Mouse (Mus musculus): ENCODE results near the gene Zbtb32.
A peak's percentile ranks its signal among the peaks of the same experiment; 100 is the strongest.

The Zbtb32 gene

GRCm38 (mm10) chr7:30566033-30566432 is 32.7 kb downstream of the Zbtb32 start:
- peak; percentile 46 to 62 for DNase-seq

GRCm38 (mm10) chr7:30564970-30565571 is 33.6 kb downstream of the Zbtb32 start, which contains the start of gene Igflr1:
Igflr1 (plus strand) TSS chr7:30565427.
- no peak for DNase-seq

- DNase-seq, result peak in 1 of 2 experiments; percentile 20
Measured at GRCm38 (mm10) chr7:30563906-30564280, 34.8 kb downstream of the Zbtb32 start.

GRCm38 (mm10) chr7:30563117-30563905 is 35.4 kb downstream of the Zbtb32 start, which contains the start of the genes U2af1l4, Gm49396 and Psenen:
U2af1l4 (plus strand) TSS chr7:30563301.
Gm49396 (plus strand) TSS chr7:30563344.
Psenen (minus strand) TSS chr7:30563627.
- peak; percentile 96 to 98 for DNase-seq

DNA sequence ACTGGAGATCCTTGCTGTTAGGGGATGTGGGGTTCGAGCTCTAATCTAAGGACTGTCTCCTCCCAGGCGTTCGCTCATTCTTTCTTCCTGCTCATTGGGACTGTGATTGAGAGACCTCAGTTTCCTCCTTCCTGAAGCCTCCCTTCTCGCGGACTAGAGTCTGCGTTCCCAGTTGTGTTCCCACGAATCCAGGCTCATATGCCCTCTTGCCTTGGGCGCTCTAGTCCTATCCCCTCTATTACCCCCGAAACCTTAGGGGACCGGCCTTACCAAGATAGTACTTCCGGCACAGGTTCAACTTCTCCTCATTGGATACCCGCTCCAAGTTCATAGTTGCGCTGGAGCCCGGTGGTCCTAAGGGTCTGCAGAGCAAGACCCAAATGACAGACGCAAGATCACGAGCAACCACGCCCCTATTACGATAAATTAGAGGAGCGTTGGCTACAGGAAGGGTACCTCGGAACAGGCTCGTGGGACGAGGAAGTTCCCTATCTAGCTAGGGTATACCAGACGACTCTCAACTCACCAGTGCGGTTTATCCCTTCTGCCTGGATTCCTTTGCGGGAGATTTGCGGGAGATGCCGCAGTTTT is 36.1 kb downstream of the Zbtb32 start:
- peak in 1 of 2 experiments; percentile 24 for DNase-seq

- DNase-seq, result no peak
Measured at GRCm38 (mm10) chr7:30560296-30560695, 38.4 kb downstream of the Zbtb32 start.

GRCm38 (mm10) chr7:30559443-30559954 is 39.2 kb downstream of the Zbtb32 start, which contains the start of gene Lin37:
Lin37 (minus strand) TSS chr7:30559838.
- peak; percentile 96 to 98 for DNase-seq

- DNase-seq, result no peak
Measured at GRCm38 (mm10) chr7:30558656-30559442, 39.9 kb downstream of the Zbtb32 start.

DNA sequence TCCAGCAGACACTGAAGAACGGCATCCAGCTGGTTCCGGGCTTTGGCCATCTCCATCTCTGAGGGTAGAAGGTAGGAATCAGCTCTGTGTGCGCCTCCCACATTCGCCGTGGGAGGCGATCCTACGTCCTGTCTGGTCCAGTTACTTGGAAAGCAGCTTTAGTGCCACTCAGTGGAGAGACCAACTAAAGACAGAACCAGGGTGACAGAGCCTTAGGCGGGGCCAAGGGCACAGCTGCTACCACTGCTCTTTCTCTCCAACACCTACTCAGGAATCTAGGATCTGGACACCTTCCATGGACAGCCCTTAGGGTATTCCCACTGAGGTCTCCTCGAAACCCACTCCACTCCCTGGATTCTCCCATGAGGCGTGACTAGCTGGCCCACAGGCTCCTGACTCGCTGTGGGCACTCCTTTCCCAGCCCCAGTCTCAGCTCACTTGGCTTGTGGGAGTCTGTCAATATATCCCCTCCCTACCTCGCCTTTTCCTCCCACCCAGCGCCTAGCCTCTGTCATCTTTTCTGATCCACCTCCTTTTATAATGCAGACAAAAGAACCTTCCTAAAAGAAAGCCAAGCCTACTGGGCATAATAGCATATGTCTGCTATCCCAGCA is 40.7 kb downstream of the Zbtb32 start:
- no peak for DNase-seq

- DNase-seq, result no peak
Measured at GRCm38 (mm10) chr7:30556894-30557536, 41.7 kb downstream of the Zbtb32 start.

DNA sequence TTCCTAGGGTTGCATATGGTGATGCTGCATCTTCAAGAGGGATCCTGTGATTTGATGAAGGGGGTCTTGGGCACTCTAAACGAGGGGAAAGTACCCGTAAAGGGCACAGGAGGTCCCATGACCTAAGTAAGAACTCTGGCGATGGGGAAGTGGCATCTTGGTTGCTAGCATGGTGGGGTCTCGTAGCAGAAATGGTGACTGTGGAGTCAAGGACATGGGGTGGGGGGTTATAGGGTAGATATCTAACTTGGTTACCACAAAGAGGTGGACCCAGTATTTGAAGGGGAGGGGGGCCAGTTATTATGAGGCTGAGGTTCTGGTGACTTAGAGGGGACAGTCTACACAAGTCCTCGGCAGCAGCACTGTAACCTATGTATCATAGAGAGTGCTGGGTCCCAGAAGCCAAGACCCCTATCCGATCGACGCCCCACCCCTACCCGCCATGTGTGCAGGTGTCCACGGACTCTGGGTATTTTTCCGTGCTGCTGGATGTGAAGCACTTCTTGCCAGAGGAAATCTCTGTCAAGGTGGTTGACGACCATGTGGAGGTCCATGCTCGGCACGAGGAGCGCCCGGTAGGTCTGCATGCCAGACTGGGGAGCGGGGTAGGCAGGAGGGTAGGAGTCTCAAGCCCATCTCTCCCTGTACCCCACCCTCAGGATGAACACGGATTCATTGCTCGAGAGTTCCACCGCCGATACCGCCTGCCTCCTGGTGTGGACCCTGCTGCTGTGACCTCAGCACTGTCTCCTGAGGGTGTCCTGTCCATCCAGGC is 44.7 kb downstream of the Zbtb32 start:
- DNase-seq, result no peak

- DNase-seq, result peak; percentile 55 to 66
Measured at GRCm38 (mm10) chr7:30553021-30553589, 45.6 kb downstream of the Zbtb32 start.

GRCm38 (mm10) chr7:30552102-30553020 is 46.3 kb downstream of the Zbtb32 start, which contains the start of the genes Hspb6 and Proser3:
Hspb6 (plus strand) TSS chr7:30552178.
Proser3 (minus strand) TSS chr7:30552299.
- peak; percentile 97 to 98 for DNase-seq

DNA sequence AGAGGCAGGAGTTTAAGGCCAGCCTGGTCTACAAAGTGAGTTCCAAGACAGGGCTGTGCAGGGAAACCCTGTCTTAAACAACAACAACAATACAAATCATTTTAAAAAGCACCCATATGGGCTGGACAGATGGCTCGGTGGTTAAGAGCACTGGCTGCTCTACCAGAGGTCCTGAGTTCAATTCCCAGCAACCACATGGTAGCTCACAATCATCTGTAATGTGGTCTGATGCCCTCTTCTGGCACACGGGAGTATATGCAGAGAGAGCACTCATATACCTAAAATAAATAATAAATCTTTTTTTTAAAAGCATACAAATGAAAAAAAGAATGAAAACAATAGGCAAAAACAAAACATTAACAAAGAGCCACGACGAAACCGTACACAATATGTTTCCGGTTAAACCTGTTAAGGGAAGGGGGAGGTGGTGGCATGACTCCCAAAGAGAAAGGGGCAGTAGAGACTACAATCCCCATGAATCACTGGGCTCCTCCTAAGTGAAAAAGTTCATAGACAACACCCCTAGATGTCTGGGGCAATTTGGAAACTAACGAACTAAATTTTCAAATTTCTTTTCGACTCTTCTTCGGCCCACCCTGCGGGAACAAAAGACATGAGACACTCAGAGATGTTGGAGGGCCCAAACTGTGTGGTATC is 47.1 kb downstream of the Zbtb32 start:
- no peak for DNase-seq

GRCm38 (mm10) chr7:30550603-30551002 is 48.1 kb downstream of the Zbtb32 start:
- DNase-seq, result no peak

GRCm38 (mm10) chr7:30549880-30550279 is 48.8 kb downstream of the Zbtb32 start:
- DNase-seq, result no peak

DNA sequence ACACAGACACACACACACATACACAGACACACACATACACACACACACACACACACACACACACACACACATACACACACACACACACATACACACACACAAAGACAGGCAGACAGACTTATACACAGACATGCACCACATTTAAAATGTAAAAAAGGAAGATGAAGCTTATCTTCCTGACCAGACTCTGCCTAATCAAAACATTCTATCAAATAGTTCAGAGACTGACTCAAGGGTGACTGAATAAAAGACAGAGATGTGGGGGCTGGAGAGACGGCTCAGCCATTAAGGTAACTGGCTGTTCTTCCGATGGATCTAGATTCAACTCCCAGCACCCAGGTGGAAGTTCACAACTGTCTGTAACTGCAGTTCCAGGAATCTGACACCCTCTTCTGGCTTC is 54.4 kb downstream of the Zbtb32 start:
- DNase-seq, result no peak

DNA sequence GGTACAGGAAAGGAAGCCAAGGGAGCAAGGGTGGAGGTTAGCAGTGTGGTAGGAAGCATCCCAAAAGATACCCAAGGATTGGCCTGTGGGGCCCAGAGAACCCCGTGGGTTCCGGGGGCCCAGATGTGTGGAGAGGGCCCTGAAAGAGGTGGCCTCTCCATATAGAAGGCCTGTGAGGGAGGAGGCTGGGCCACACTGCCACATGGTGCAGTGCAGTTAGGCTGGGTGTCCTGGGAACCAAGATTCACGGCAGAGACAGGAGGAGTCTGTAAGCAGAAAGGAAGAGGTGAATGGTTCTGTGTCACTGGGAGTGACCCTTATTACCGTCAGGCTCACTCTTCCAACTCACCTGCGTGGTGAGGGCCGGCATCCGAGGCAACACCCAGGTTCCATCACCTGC is 58.1 kb downstream of the Zbtb32 start:
- DNase-seq, result no peak
